18 mouse cellular contexts compared by ENCODE assay signal in genomic region chr5:32106473-32107140, GRCm38 (mm10). TPM values are rescaled to one million over a fixed set of nuclear protein-coding genes. Genes with fewer than 3 reads are reported as not detected.
DNase-seq lines count a peak whose midpoint lies in the region; ATAC-seq lines count a peak whose summit lies in the region.
"Had no signal": no experiment of that assay in that cellular context is flagged by ENCODE, and none has a peak within 500 bp of the region (broad histone marks: within the 10 kb centered on the region; RNA-seq: fewer than 3 reads in every experiment).

No protein-coding gene starts in this region.

- no peak overlapping the region for H3K9ac ChIP-seq in forebrain, embryonic 15.5 days (replicated peaks)
- H3K9ac ChIP-seq: forebrain, embryonic 12.5 days; heart, embryonic 15.5 days; lung, embryonic 14.5 days; midbrain, embryonic 13.5 days had no signal

- no peak overlapping the region for H3K27ac ChIP-seq in forebrain, embryonic 15.5 days (replicated peaks)
- H3K27ac ChIP-seq: forebrain, embryonic 12.5 days; heart, embryonic 15.5 days; midbrain, embryonic 13.5 days had no signal

- H3K27me3 ChIP-seq in forebrain, embryonic 15.5 days = no peaks in the 10 kb centered on the region
- H3K27me3 ChIP-seq: forebrain, embryonic 12.5 days; heart, embryonic 15.5 days; midbrain, embryonic 13.5 days had no signal

- no peaks in the 10 kb centered on the region for H3K36me3 ChIP-seq in forebrain, embryonic 15.5 days
- H3K36me3 ChIP-seq: forebrain, embryonic 12.5 days; heart, embryonic 15.5 days; midbrain, embryonic 13.5 days had no signal

- H3K4me1 ChIP-seq in forebrain, embryonic 15.5 days = peaks cover 6% of the 10 kb centered on the region

- no peak overlapping the region for H3K4me2 ChIP-seq in forebrain, embryonic 15.5 days (replicated peaks)
- H3K4me2 ChIP-seq: forebrain, embryonic 12.5 days; heart, embryonic 15.5 days; lung, embryonic 14.5 days; midbrain, embryonic 13.5 days had no signal

- intact Hi-C loops in heart, postnatal 10 days (cut with DNase I) = no loop called here

- ATAC-seq in forebrain, embryonic 15.5 days (replicated peaks) = no peak
- ATAC-seq: hindbrain, embryonic 16.5 days; midbrain, embryonic 13.5 days had no signal

- DNase-seq in kidney, postnatal 10 days = peak; percentile 32
- no peak for DNase-seq in kidney, postnatal 14 days
- DNase-seq in gastrocnemius, adult 8-10 months (ENCODE audit: low spot score in 2 of 2) = peak; percentile 25 to 41
- DNase-seq in heart, postnatal 10 days = peak; percentile 45 to 55
- DNase-seq in testis, postnatal 14 days (ENCODE audit: low spot score) = peak; percentile 35
- no peak for DNase-seq in retina, postnatal 1 day
- DNase-seq: cerebellum, postnatal 25 days; kidney, adult 18-20 months; kidney, postnatal 36 days; left cerebral cortex, postnatal 4 days; lung, embryonic 14.5 days; right cerebral cortex, postnatal 4 days; thymus, adult 2 months had no signal

- no peaks in the 10 kb centered on the region for H3K9me3 ChIP-seq in forebrain, embryonic 15.5 days
- H3K9me3 ChIP-seq: forebrain, embryonic 12.5 days; heart, embryonic 15.5 days; midbrain, embryonic 13.5 days had no signal

- WGBS in forebrain, embryonic 15.5 days = 86% methylated on average over 5 of the region's 5 CpGs

- no peak overlapping the region for H3K4me3 ChIP-seq in forebrain, embryonic 15.5 days
- H3K4me3 ChIP-seq: forebrain, embryonic 12.5 days; heart, embryonic 15.5 days; midbrain, embryonic 13.5 days had no signal

RNA-seq across cellular contexts. Expression of gene Fosl2, which starts 29.0 kb away (rescaled TPM):
- total RNA-seq in gastrocnemius, adult 8-10 months (2022) = 10 to 100 TPM in 3 of 4 experiments, 1 to 10 TPM in 1; 9.8 to 11.3 (median 10.6) TPM
- total RNA-seq in heart, postnatal 10 days (2021) = 10 to 100 TPM; 21.4 to 22.5 TPM
- 2.7 and 2.8 TPM in 2 replicates for polyA plus RNA-seq in forebrain, embryonic 15.5 days (2015; fragmentation: Nextera tagmentation; extraction: Ambion mirVana)

Comparison
In these comparisons a context has a peak if more than half of its experiments do, and no peak if none do; other contexts are left out.
1. DNase-seq: peak in kidney, postnatal 10 days (single experiment), gastrocnemius, adult 8-10 months (2 of 2), heart, postnatal 10 days (2 of 2) and testis, postnatal 14 days (single experiment); none in kidney, postnatal 14 days (single experiment) and retina, postnatal 1 day (single experiment).